Mouse (Mus musculus) E14TG2a.4 (cell line): ENCODE results near the gene Ttll5.

Experiments used
- CTCF ChIP-seq: conservative IDR thresholded peaks from 2 replicates; pipeline ENCODE4 v1.5.1; 2014; ENCODE audit warnings: low read length
- NANOG ChIP-seq: IDR thresholded peaks from 2 replicates; pipeline ENCODE4 v1.6.1; 2014; ENCODE audit warnings: borderline replicate concordance, low read length, mixed read lengths
- POU5F1 ChIP-seq: IDR thresholded peaks from 2 replicates; pipeline ENCODE4 v1.6.1; 2014; ENCODE audit warnings: low read length, borderline replicate concordance

DNA sequence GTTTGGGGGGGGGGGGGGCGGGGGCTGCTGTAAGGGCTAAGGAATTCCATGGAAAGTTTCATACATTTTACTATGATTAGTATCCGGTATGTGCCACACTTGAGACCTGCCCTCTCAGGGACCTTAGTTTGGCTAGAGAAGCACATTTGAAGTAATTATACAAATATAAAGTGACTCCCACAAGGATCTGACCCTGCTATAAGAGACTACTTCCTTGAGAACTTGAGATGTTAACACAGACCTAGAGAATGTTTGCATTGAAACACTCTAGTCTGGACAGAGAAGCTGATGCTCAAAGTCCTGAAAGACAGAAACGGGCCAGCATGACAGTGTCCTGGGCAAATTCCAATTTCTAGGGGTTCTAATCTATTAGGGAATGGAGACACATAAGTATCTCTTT is 45.5 kb upstream of the Ttll5 start:
- TF ChIP-seq CTCF: no peak
- TF ChIP-seq POU5F1: no peak
- no peak for TF ChIP-seq NANOG
